Mouse (Mus musculus): ENCODE results near the gene Grid1. TPM values are rescaled to one million over a fixed set of nuclear protein-coding genes. Genes with fewer than 3 reads are reported as not detected.

Gene Grid1
- polyA plus RNA-seq, 1 experiment from 2014 or later, result 0.61 TPM

GRCm38 (mm10) chr14:35519402-35519801 is 699.5 kb downstream of the Grid1 start:
- Histone ChIP-seq H3K9me3 (ENCODE audit: control insufficient read depth, low read length) (no peaks in the 10 kb centered on the region), H3K27me3 (ENCODE audit: control insufficient read depth, insufficient read depth, low read length) (no peaks in the 10 kb centered on the region), H3K9ac (ENCODE audit: low read length) (no peak overlapping the region), H3K4me2 (no peak overlapping the region), H3K27ac (ENCODE audit: low read depth, low read length) (no peak overlapping the region), H3K4me3 (ENCODE audit: low read depth, low read length) (no peak overlapping the region), H3K36me3 (ENCODE audit: control insufficient read depth, insufficient read depth, low read length) (no peaks in the 10 kb centered on the region), H3K4me1 (ENCODE audit: control insufficient read depth, insufficient read depth, low read length) (no peaks in the 10 kb centered on the region)
- DNase-seq (ENCODE audit: low spot score, missing footprints) (no peak), ATAC-seq (ENCODE audit: low FRiP score) (no peak)

- Histone ChIP-seq H3K36me3 (ENCODE audit: control insufficient read depth, insufficient read depth, low read length) (no peaks in the 10 kb centered on the region), H3K4me3 (ENCODE audit: low read depth, low read length) (no peak overlapping the region), H3K4me1 (ENCODE audit: control insufficient read depth, insufficient read depth, low read length) (peaks cover 4% of the 10 kb centered on the region; the same call in 1 of the 2 replicates), H3K27me3 (ENCODE audit: control insufficient read depth, insufficient read depth, low read length) (no peaks in the 10 kb centered on the region), H3K9me3 (ENCODE audit: control insufficient read depth, low read length) (no peaks in the 10 kb centered on the region), H3K4me2 (no peak overlapping the region), H3K9ac (ENCODE audit: low read length) (no peak overlapping the region), H3K27ac (ENCODE audit: low read depth, low read length) (no peak overlapping the region)
- 92% methylated on average over 3 of the region's 3 CpGs for WGBS
- ATAC-seq (ENCODE audit: low FRiP score) (no peak), DNase-seq (ENCODE audit: low spot score, missing footprints) (no peak)
Measured at GRCm38 (mm10) chr14:35538835-35539234, 718.9 kb downstream of the Grid1 start.

- H3K9me3 ChIP-seq (ENCODE audit: control insufficient read depth, low read length), result no peaks in the 10 kb centered on the region
- no peak overlapping the region for H3K9ac ChIP-seq (ENCODE audit: low read length)
- no peaks in the 10 kb centered on the region for H3K36me3 ChIP-seq (ENCODE audit: control insufficient read depth, insufficient read depth, low read length)
- H3K27ac ChIP-seq (ENCODE audit: low read depth, low read length), result no peak overlapping the region
- ATAC-seq (ENCODE audit: low FRiP score) (peak; percentile 70), DNase-seq (ENCODE audit: low spot score, missing footprints) (no peak)
- H3K4me1 ChIP-seq (ENCODE audit: control insufficient read depth, insufficient read depth, low read length), result peaks cover 4% of the 10 kb centered on the region; the same call in 1 of the 2 replicates
- no peak overlapping the region for H3K4me2 ChIP-seq
- WGBS, result 31% methylated on average over 4 of the region's 4 CpGs
- no peak overlapping the region for H3K4me3 ChIP-seq (ENCODE audit: low read depth, low read length)
- H3K27me3 ChIP-seq (ENCODE audit: control insufficient read depth, insufficient read depth, low read length), result no peaks in the 10 kb centered on the region
Measured at GRCm38 (mm10) chr14:35541254-35541991, 721.5 kb downstream of the Grid1 start.

GRCm38 (mm10) chr14:35541992-35542380 is 722.1 kb downstream of the Grid1 start:
- ATAC-seq (ENCODE audit: low FRiP score), result no peak

GRCm38 (mm10) chr14:35554288-35554687 is 734.4 kb downstream of the Grid1 start:
- Histone ChIP-seq H3K27ac (ENCODE audit: low read depth, low read length) (no peak overlapping the region), H3K4me2 (no peak overlapping the region), H3K4me1 (ENCODE audit: control insufficient read depth, insufficient read depth, low read length) (no peaks in the 10 kb centered on the region), H3K9ac (ENCODE audit: low read length) (no peak overlapping the region), H3K27me3 (ENCODE audit: control insufficient read depth, insufficient read depth, low read length) (no peaks in the 10 kb centered on the region), H3K4me3 (ENCODE audit: low read depth, low read length) (no peak overlapping the region), H3K36me3 (ENCODE audit: control insufficient read depth, insufficient read depth, low read length) (no peaks in the 10 kb centered on the region), H3K9me3 (ENCODE audit: control insufficient read depth, low read length) (no peaks in the 10 kb centered on the region)
- ATAC-seq (ENCODE audit: low FRiP score), result no peak
- WGBS, result 88% methylated on average over 3 of the region's 3 CpGs
- DNase-seq (ENCODE audit: low spot score, missing footprints), result no peak

More at GRCm38 (mm10) chr14:35541992-35542380, 722.1 kb downstream of the Grid1 start:
- H3K27ac ChIP-seq (ENCODE audit: low read depth, low read length), result no peak overlapping the region
- WGBS, result 80% methylated on average over 1 of the region's 1 CpGs
- no peak overlapping the region for H3K9ac ChIP-seq (ENCODE audit: low read length)
- H3K4me3 ChIP-seq (ENCODE audit: low read depth, low read length), result no peak overlapping the region
- no peaks in the 10 kb centered on the region for H3K36me3 ChIP-seq (ENCODE audit: control insufficient read depth, insufficient read depth, low read length)
- DNase-seq (ENCODE audit: low spot score, missing footprints), result no peak
- H3K4me1 ChIP-seq (ENCODE audit: control insufficient read depth, insufficient read depth, low read length), result peaks cover 4% of the 10 kb centered on the region; the same call in 1 of the 2 replicates
- no peaks in the 10 kb centered on the region for H3K27me3 ChIP-seq (ENCODE audit: control insufficient read depth, insufficient read depth, low read length)
- H3K9me3 ChIP-seq (ENCODE audit: control insufficient read depth, low read length), result no peaks in the 10 kb centered on the region
- no peak overlapping the region for H3K4me2 ChIP-seq

GRCm38 (mm10) chr14:35561244-35561893 is 741.5 kb downstream of the Grid1 start:
- no peak overlapping the region for H3K4me3 ChIP-seq (ENCODE audit: low read depth, low read length)
- H3K4me2 ChIP-seq, result no peak overlapping the region
- no peak overlapping the region for H3K9ac ChIP-seq (ENCODE audit: low read length)
- H3K9me3 ChIP-seq (ENCODE audit: control insufficient read depth, low read length), result no peaks in the 10 kb centered on the region
- H3K27me3 ChIP-seq (ENCODE audit: control insufficient read depth, insufficient read depth, low read length), result no peaks in the 10 kb centered on the region
- H3K36me3 ChIP-seq (ENCODE audit: control insufficient read depth, insufficient read depth, low read length), result no peaks in the 10 kb centered on the region
- H3K4me1 ChIP-seq (ENCODE audit: control insufficient read depth, insufficient read depth, low read length), result no peaks in the 10 kb centered on the region
- no peak for ATAC-seq (ENCODE audit: low FRiP score)
- H3K27ac ChIP-seq (ENCODE audit: low read depth, low read length), result no peak overlapping the region
- 94% methylated on average over 3 of the region's 3 CpGs for WGBS
- DNase-seq (ENCODE audit: low spot score, missing footprints), result no peak

GRCm38 (mm10) chr14:35572991-35573502 is 753.1 kb downstream of the Grid1 start:
- WGBS, result 89% methylated on average over 4 of the region's 4 CpGs
- Histone ChIP-seq H3K9ac (ENCODE audit: low read length) (no peak overlapping the region), H3K36me3 (ENCODE audit: control insufficient read depth, insufficient read depth, low read length) (no peaks in the 10 kb centered on the region), H3K27ac (ENCODE audit: low read depth, low read length) (no peak overlapping the region), H3K4me1 (ENCODE audit: control insufficient read depth, insufficient read depth, low read length) (no peaks in the 10 kb centered on the region; the same call in 1 of the 2 replicates), H3K27me3 (ENCODE audit: control insufficient read depth, insufficient read depth, low read length) (no peaks in the 10 kb centered on the region), H3K4me2 (no peak overlapping the region), H3K9me3 (ENCODE audit: control insufficient read depth, low read length) (no peaks in the 10 kb centered on the region), H3K4me3 (ENCODE audit: low read depth, low read length) (no peak overlapping the region)
- DNase-seq (ENCODE audit: low spot score, missing footprints) (no peak), ATAC-seq (ENCODE audit: low FRiP score) (no peak)

- Histone ChIP-seq H3K9ac (ENCODE audit: low read length) (no peak overlapping the region), H3K4me3 (ENCODE audit: low read depth, low read length) (no peak overlapping the region), H3K27ac (ENCODE audit: low read depth, low read length) (no peak overlapping the region), H3K9me3 (ENCODE audit: control insufficient read depth, low read length) (no peaks in the 10 kb centered on the region), H3K36me3 (ENCODE audit: control insufficient read depth, insufficient read depth, low read length) (no peaks in the 10 kb centered on the region), H3K27me3 (ENCODE audit: control insufficient read depth, insufficient read depth, low read length) (no peaks in the 10 kb centered on the region), H3K4me1 (ENCODE audit: control insufficient read depth, insufficient read depth, low read length) (no peaks in the 10 kb centered on the region; the same call in 1 of the 2 replicates), H3K4me2 (no peak overlapping the region)
- DNase-seq (ENCODE audit: low spot score, missing footprints), result no peak
- no peak for ATAC-seq (ENCODE audit: low FRiP score)
- WGBS, result 80% methylated on average over 2 of the region's 2 CpGs
Measured at GRCm38 (mm10) chr14:35574489-35574888, 754.6 kb downstream of the Grid1 start.

- ATAC-seq (ENCODE audit: low FRiP score) (no peak), DNase-seq (ENCODE audit: low spot score, missing footprints) (no peak)
- Histone ChIP-seq H3K27ac (ENCODE audit: low read depth, low read length) (no peak overlapping the region), H3K9me3 (ENCODE audit: control insufficient read depth, low read length) (no peaks in the 10 kb centered on the region), H3K9ac (ENCODE audit: low read length) (no peak overlapping the region), H3K27me3 (ENCODE audit: control insufficient read depth, insufficient read depth, low read length) (no peaks in the 10 kb centered on the region), H3K4me2 (no peak overlapping the region), H3K4me1 (ENCODE audit: control insufficient read depth, insufficient read depth, low read length) (no peaks in the 10 kb centered on the region; the same call in 1 of the 2 replicates), H3K4me3 (ENCODE audit: low read depth, low read length) (no peak overlapping the region), H3K36me3 (ENCODE audit: control insufficient read depth, insufficient read depth, low read length) (no peaks in the 10 kb centered on the region)
- WGBS, result 56% methylated on average over 6 of the region's 6 CpGs
Measured at GRCm38 (mm10) chr14:35575285-35575684, 755.4 kb downstream of the Grid1 start.

Measured in midbrain, embryonic 11.5 days (tissue).